Mouse (Mus musculus) kidney, embryonic 15.5 days (tissue): ENCODE measurements around the gene Scml2. TPM values are rescaled to one million over a fixed set of nuclear protein-coding genes. Genes with fewer than 3 reads are reported as not detected.
"Not testable (repeated sequence)": the region's sequence is repeated elsewhere in the genome, so short reads cannot be mapped to it uniquely, and the experiment has no call there.

Experiments used
- ATAC-seq: fragments of 200-750 bp; cut with Nextera tagmentation; replicated peaks from 2 replicates; pipeline ENCODE4 v1.8.0; 2017; ENCODE audit warnings: moderate TSS enrichment; ENCODE audit not compliant: low FRiP score
- H3K27ac ChIP-seq: fragments of 300-500 bp; sonication (generic); 2 replicates; pipeline ENCODE4 v1.5.1; 2015; ENCODE audit warnings: mild to moderate bottlenecking, inconsistent platforms
- H3K27me3 ChIP-seq: fragments of 300-500 bp; sonication (generic); 2 replicates; pipeline ENCODE4 v1.6.1; 2015; ENCODE audit warnings: inconsistent platforms
- H3K36me3 ChIP-seq: fragments of 300-500 bp; sonication (generic); 2 replicates; pipeline ENCODE4 v1.6.1; 2015; ENCODE audit warnings: inconsistent platforms
- H3K4me1 ChIP-seq: fragments of 300-500 bp; sonication (generic); 2 replicates; pipeline ENCODE4 v1.6.1; 2015; ENCODE audit warnings: inconsistent platforms
- H3K4me2 ChIP-seq: fragments of 300-500 bp; sonication (generic); 2 replicates; pipeline ENCODE4 v1.6.1; 2015; ENCODE audit warnings: moderate library complexity, mild to moderate bottlenecking, inconsistent platforms
- H3K4me3 ChIP-seq: fragments of 300-500 bp; sonication (generic); replicated peaks from 2 replicates; pipeline ENCODE4 v1.5.1; 2015; ENCODE audit warnings: mild to moderate bottlenecking, inconsistent platforms
- H3K9ac ChIP-seq: fragments of 300-500 bp; sonication (generic); 2 replicates; pipeline ENCODE4 v1.6.1; 2015; ENCODE audit warnings: mild to moderate bottlenecking, inconsistent platforms
- H3K9me3 ChIP-seq: fragments of 300-500 bp; sonication (generic); replicated peaks from 2 replicates; pipeline ENCODE4 v1.6.1; 2016; ENCODE audit warnings: inconsistent platforms
- WGBS: fragments of 180-500 bp; shearing (Covaris S2); methylation state at CpG from one replicate; pipeline ENCODE4 v1.1.7; 2015; ENCODE audit warnings: mixed read lengths; 5-methylcytosine and 5-hydroxymethylcytosine counted together
- polyA plus RNA-seq: library from polyadenylated mRNA; unstranded; fragments of >200 nt; fragmentation: Nextera tagmentation; extraction: Ambion mirVana; gene quantifications from 2 replicates; pipeline ENCODE4 v1.2.1, GENCODE M21; 2015

The Scml2 gene
- polyA plus RNA-seq, result 3.6 and 4.3 TPM in 2 replicates

DNA sequence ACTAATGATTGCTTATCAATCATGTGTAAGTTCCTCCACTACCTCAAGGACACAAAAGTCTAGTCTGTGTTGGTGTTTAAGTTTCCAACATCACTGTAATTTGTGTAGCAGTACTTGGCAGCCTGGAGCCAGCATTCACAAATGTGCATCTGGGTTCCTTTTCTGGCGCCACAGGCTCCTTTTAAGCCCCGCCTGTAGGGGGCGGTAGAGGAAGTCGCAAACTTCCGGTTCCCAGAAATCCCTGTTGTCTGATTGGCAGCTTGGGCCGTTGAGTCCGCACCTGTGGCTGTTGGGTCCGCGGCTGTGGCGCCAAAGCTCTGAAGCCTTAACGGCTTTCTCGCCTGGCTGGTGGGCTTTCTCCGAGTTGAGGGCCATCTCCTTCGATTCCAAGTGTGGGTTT is at the start of gene Scml2:
Scml2 (plus strand) TSS at position 301 of the 400 bp plus-strand sequence.
- WGBS, result 91% methylated on average over 8 of the region's 14 CpGs
- H3K4me2 ChIP-seq, H3K9ac ChIP-seq, H3K4me1 ChIP-seq, ATAC-seq, H3K27me3 ChIP-seq, H3K36me3 ChIP-seq, H3K4me3 ChIP-seq, H3K9me3 ChIP-seq, H3K27ac ChIP-seq: not testable (repeated sequence)

DNA sequence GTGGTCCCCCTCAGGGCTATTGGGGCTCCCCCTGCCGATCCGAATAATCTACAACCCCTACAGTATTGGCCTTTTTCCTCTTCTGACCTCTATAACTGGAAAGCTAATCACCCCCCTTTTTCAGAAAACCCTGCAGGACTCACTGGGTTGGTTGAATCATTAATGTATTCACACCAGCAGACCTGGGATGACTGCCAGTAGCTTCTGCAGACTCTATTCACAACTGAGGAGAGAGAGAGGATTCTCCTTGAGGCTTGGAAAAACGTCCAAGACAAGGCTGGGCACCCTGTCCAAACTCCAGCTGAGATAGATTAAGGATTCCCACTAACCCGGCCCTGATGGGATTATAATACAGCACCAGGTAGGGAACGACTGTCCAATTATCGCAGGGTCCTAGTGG is 41.4 kb upstream of the Scml2 start:
- not testable (repeated sequence) for H3K4me1 ChIP-seq, H3K27me3 ChIP-seq, H3K4me3 ChIP-seq, H3K27ac ChIP-seq, H3K36me3 ChIP-seq, ATAC-seq, H3K4me2 ChIP-seq, H3K9ac ChIP-seq, H3K9me3 ChIP-seq
- WGBS, result 80% methylated on average over 6 of the region's 6 CpGs

DNA sequence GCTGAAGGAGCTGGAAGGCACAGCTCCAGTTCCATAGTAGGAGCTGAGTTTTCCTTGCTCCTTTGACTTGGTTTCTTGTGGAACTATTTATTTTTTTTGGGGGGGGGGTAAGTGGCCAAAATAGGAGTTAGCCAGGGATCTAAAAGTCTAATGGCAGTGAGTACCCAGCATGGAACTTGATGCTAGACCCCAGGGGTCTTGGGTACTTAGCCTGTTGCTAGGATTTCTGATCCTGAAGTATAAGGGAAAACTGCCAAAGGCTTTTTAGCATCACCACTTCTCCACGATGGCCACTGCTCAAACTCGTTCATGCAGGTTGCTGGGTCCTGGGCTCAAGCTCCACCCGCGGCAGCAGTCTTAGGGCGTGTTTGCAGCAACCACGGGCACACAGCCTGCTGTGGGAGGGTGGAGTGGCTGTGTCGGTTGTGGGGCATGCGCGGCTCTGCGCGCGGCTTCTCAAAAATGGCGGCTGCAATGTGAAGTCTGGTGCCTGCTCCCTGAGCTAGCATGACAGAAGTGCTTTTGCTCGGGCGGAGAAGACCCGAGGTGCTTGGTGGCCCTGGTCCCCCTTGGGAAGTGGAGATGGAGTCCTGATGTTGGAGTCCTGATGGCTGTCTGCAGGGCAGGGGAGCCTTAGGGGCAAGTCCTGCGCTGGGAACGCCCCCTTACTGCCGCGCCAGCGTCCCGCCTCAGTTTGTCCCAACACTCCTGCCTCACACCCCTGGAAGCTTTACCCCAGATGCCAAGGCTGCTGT is 45.5 kb downstream of the Scml2 start:
- ATAC-seq, result peak; percentile 98
- WGBS, result 21% methylated on average over 22 of the region's 22 CpGs
- Histone ChIP-seq H3K36me3 (no peaks in the 10 kb centered on the region), H3K9ac (peak overlapping the region; percentile 38), H3K27ac (no peak overlapping the region; the same call in 1 of the 2 replicates), H3K27me3 (peaks cover 20% of the 10 kb centered on the region; the same call in 1 of the 2 replicates), H3K4me2 (peak overlapping the region; percentile 65), H3K4me3 (peak overlapping the region; percentile 57), H3K9me3 (no peaks in the 10 kb centered on the region), H3K4me1 (no peaks in the 10 kb centered on the region)

DNA sequence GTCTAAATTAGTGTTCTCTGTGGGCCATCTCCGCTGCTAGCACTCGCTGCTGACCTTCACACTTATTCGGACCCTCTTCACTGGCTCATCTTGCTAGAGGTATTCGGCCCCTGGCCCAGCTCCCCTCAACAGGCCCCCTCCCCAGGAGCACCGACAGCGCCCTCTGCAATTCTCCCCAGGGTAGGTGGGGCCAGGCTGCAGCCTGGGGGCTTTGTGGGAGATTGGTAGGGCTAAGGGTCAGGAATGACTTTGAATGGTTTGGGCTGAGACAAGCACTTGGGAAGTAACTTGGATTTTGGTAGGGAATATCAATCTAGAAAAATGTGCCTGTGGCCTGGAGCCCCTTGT is 46.0 kb downstream of the Scml2 start:
- no peaks in the 10 kb centered on the region for H3K9me3 ChIP-seq
- ATAC-seq, result peak; percentile 11; the same call in 1 of the 2 replicates
- 8% methylated on average over 6 of the region's 6 CpGs for WGBS
- H3K36me3 ChIP-seq, result no peaks in the 10 kb centered on the region
- H3K4me3 ChIP-seq, result peak overlapping the region; percentile 57
- peak overlapping the region; percentile 65 for H3K4me2 ChIP-seq
- peak overlapping the region; percentile 38 for H3K9ac ChIP-seq
- no peaks in the 10 kb centered on the region for H3K4me1 ChIP-seq
- H3K27ac ChIP-seq, result no peak overlapping the region
- peaks cover 20% of the 10 kb centered on the region; the same call in 1 of the 2 replicates for H3K27me3 ChIP-seq

DNA sequence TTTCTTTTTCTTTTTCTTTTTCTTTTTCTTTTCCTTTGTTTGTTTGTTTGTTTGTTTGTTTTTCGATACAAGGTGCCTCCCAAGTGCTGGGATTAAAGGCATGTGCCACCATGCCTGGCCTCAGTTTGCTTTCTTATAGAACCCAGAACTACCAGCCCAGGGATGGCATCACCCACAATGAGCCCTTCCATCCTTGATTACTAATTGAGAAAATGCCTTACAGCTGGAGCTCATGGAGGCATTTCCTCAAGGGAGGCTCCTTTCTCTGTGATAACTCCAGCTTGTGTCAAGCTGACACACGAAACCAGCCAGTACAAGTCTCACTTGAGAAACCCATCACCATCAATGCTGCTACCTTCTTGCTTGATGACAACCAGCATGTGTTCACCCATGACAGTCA is 170.2 kb downstream of the Scml2 start, which contains the start of gene Gm15262:
Gm15262 (plus strand) TSS at position 301 of the 400 bp plus-strand sequence.
- H3K9ac ChIP-seq, H3K27me3 ChIP-seq, H3K4me2 ChIP-seq, H3K9me3 ChIP-seq, H3K4me1 ChIP-seq, H3K27ac ChIP-seq, H3K36me3 ChIP-seq, H3K4me3 ChIP-seq, ATAC-seq: not testable (repeated sequence)
- WGBS, result 88% methylated on average over 2 of the region's 2 CpGs

Other genes with a start within 250 kb of the Scml2 start
- 0.15 TPM in 1 of 2 replicates, not detected in the other for gene Gja6, start 210.1 kb upstream of the Scml2 start, polyA plus RNA-seq
- gene Cdkl5, start 122.5 kb upstream of the Scml2 start, polyA plus RNA-seq, result 1.8 and 2.0 TPM in 2 replicates
- gene Gm15262, start 170.3 kb downstream of the Scml2 start, polyA plus RNA-seq, result 0.03 TPM in 1 of 2 replicates, not detected in the other